Mouse (Mus musculus) E14TG2a.4 (cell line): ENCODE data around the gene Abcg8.

ENCODE experiments used
- CTCF ChIP-seq: conservative IDR thresholded peaks from 2 replicates; pipeline ENCODE4 v1.5.1; 2014; ENCODE audit warnings: low read length
- POU5F1 ChIP-seq: IDR thresholded peaks from 2 replicates; pipeline ENCODE4 v1.6.1; 2014; ENCODE audit warnings: low read length, borderline replicate concordance

GRCm38 (mm10) chr17:84647630-84648029 lies 28.5 kb upstream of the Abcg8 start:
- TF ChIP-seq CTCF (no peak), POU5F1 (no peak)
